In the genomic region with DNA sequence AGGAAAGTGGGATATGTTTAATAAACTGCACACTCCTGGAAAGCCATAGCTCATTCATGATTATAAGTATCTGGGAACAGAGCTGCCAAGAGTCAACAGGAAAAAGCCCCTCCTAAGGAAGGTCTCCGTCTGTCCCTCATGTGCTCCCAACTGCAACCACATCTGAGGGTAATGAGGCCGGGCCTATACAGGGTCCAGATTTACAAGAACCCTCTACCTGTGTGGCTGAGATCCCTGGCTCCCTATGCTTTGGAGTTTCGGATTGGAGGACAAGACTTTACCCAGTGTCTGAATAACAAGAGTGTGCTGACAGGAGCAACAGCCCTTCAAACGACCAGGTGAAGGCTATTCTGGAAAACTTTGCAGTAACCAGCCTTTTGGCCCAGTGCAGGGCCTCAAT, we compare ENCODE assay signal across 27 mouse cellular contexts. TPM values are rescaled to one million over a fixed set of nuclear protein-coding genes. Genes with fewer than 3 reads are reported as not detected.
DNase-seq lines count a peak whose midpoint lies in the region; ATAC-seq and TF ChIP-seq lines count a peak whose summit lies in the region.
"Had no signal": no experiment of that assay in that cellular context is flagged by ENCODE, and none has a peak within 500 bp of the region (broad histone marks: within the 10 kb centered on the region; RNA-seq: fewer than 3 reads in every experiment).

No protein-coding gene starts in this region.

- H3K4me3 ChIP-seq in intestine, embryonic 14.5 days (ENCODE audit: low read depth, low read length), result no peak overlapping the region
- no peak overlapping the region for H3K4me3 ChIP-seq in intestine, postnatal 0 days (ENCODE audit: low read depth, low read length)
- no peak overlapping the region for H3K4me3 ChIP-seq in liver, embryonic 16.5 days (ENCODE audit: low read depth, low read length)
- H3K4me3 ChIP-seq in liver, embryonic 12.5 days, result no peak overlapping the region
- no peak overlapping the region for H3K4me3 ChIP-seq in MEL (ENCODE audit: control insufficient read depth in 1 of 2, insufficient read depth in 1 of 2, low read depth in 2 of 2, low read length in 2 of 2)
- no peak overlapping the region for H3K4me3 ChIP-seq in intestine, embryonic 15.5 days (replicated peaks)
- H3K4me3 ChIP-seq in embryonic facial prominence, embryonic 10.5 days, result no peak overlapping the region
- H3K4me3 ChIP-seq: embryonic facial prominence, embryonic 12.5 days; hindbrain, embryonic 13.5 days; limb, embryonic 10.5 days; limb, embryonic 15.5 days; lung, embryonic 15.5 days; midbrain, embryonic 10.5 days; neural tube, embryonic 13.5 days had no signal

- TF ChIP-seq POLR2A in MEL (IDR thresholded peaks at IDR 0.05; ENCODE audit: control insufficient read depth in 1 of 2, insufficient read depth in 1 of 2, low read depth in 1 of 2, low read length in 2 of 2, poor library complexity in 1 of 2), result peak in 1 of 2 experiments; percentile 13; a peak in 1 of 4 replicates

- 0 out of 2 replicates have a peak, but pooled peaks have one; percentile 33 for ATAC-seq in intestine, embryonic 14.5 days (replicated peaks; ENCODE audit: low FRiP score, low TSS enrichment, low read depth)
- ATAC-seq in intestine, postnatal 0 days, result no peak
- peak; percentile 20; the same call in 1 of the 2 replicates for ATAC-seq in liver, embryonic 16.5 days (ENCODE audit: low read depth)
- ATAC-seq in liver, embryonic 12.5 days, result no peak
- ATAC-seq in intestine, embryonic 15.5 days, result peak; percentile 17
- ATAC-seq: CD4-positive, CD25-positive, alpha-beta regulatory T cell, adult 4 months had no signal

- H3K27ac ChIP-seq in intestine, embryonic 14.5 days (ENCODE audit: low read depth), result no peak overlapping the region
- H3K27ac ChIP-seq in intestine, postnatal 0 days (ENCODE audit: low read depth, low read length), result no peak overlapping the region
- no peak overlapping the region; the same call in 1 of the 2 replicates for H3K27ac ChIP-seq in liver, embryonic 16.5 days (ENCODE audit: low read length)
- H3K27ac ChIP-seq in liver, embryonic 12.5 days, result no peak overlapping the region
- H3K27ac ChIP-seq in MEL (ENCODE audit: control insufficient read depth, low read depth, low read length), result no peak overlapping the region
- no peak overlapping the region for H3K27ac ChIP-seq in intestine, embryonic 15.5 days
- H3K27ac ChIP-seq in embryonic facial prominence, embryonic 10.5 days (replicated peaks), result no peak overlapping the region
- H3K27ac ChIP-seq: embryonic facial prominence, embryonic 12.5 days; hindbrain, embryonic 13.5 days; limb, embryonic 10.5 days; limb, embryonic 15.5 days; lung, embryonic 15.5 days; midbrain, embryonic 10.5 days; neural tube, embryonic 13.5 days had no signal

- H3K36me3 ChIP-seq in intestine, embryonic 14.5 days (ENCODE audit: control insufficient read depth, insufficient read depth, low read length), result peaks cover 92% of the 10 kb centered on the region
- H3K36me3 ChIP-seq in intestine, postnatal 0 days (ENCODE audit: control insufficient read depth, insufficient read depth), result peaks cover 58% of the 10 kb centered on the region
- peaks cover 13% of the 10 kb centered on the region for H3K36me3 ChIP-seq in liver, embryonic 16.5 days (ENCODE audit: control insufficient read depth, insufficient read depth)
- peaks cover 87% of the 10 kb centered on the region for H3K36me3 ChIP-seq in liver, embryonic 12.5 days
- peaks cover 7 to 8% of the 10 kb centered on the region in 2 experiments for H3K36me3 ChIP-seq in MEL (ENCODE audit: control insufficient read depth in 1 of 2, insufficient read depth in 2 of 2, low read length in 2 of 2)
- peaks cover 14% of the 10 kb centered on the region; the same call in 1 of the 2 replicates for H3K36me3 ChIP-seq in intestine, embryonic 15.5 days
- peaks cover 93% of the 10 kb centered on the region for H3K36me3 ChIP-seq in embryonic facial prominence, embryonic 10.5 days (replicated peaks)

- DNase-seq in intestine, embryonic 14.5 days (ENCODE audit: low spot score), result no peak
- no peak for DNase-seq in MEL (ENCODE audit: low read depth, low spot score)
- no peak for DNase-seq in embryonic facial prominence, embryonic 10.5 days (ENCODE audit: low spot score)
- DNase-seq: adrenal gland, postnatal 10 days; cerebellum, adult 11 months; cerebellum, adult 9-10 months; cerebellum, postnatal 36 days; gastrocnemius, postnatal 14 days; heart, adult 18-20 months; heart, postnatal 4 days; layer of hippocampus, postnatal 36 days; right cerebral cortex, postnatal 4 days; thymus, adult 2 months; thymus, postnatal 36 days had no signal

- WGBS in intestine, embryonic 14.5 days, result 77% methylated on average over 4 of the region's 4 CpGs
- 74% methylated on average over 4 of the region's 4 CpGs for WGBS in intestine, postnatal 0 days
- WGBS in liver, embryonic 16.5 days (ENCODE audit: insufficient replicate concordance), result 63% methylated on average over 4 of the region's 4 CpGs
- WGBS in liver, embryonic 12.5 days (ENCODE audit: insufficient replicate concordance), result 70% methylated on average over 4 of the region's 4 CpGs
- WGBS in intestine, embryonic 15.5 days, result 68% methylated on average over 4 of the region's 4 CpGs
- 78% methylated on average over 4 of the region's 4 CpGs for WGBS in embryonic facial prominence, embryonic 10.5 days

- no peak for TF ChIP-seq EP300 in MEL (IDR thresholded peaks at IDR 0.05; ENCODE audit: low read depth in 1 of 2, low read length in 2 of 2)

- H3K9ac ChIP-seq in intestine, embryonic 14.5 days (ENCODE audit: low read length), result no peak overlapping the region
- H3K9ac ChIP-seq in intestine, postnatal 0 days (ENCODE audit: low read depth, low read length), result no peak overlapping the region
- no peak overlapping the region for H3K9ac ChIP-seq in liver, embryonic 16.5 days (ENCODE audit: low read depth, low read length)
- no peak overlapping the region for H3K9ac ChIP-seq in liver, embryonic 12.5 days
- H3K9ac ChIP-seq in MEL (ENCODE audit: control insufficient read depth, low read depth, low read length, poor library complexity, severe bottlenecking), result no peak overlapping the region
- no peak overlapping the region for H3K9ac ChIP-seq in intestine, embryonic 15.5 days
- H3K9ac ChIP-seq: embryonic facial prominence, embryonic 12.5 days; hindbrain, embryonic 13.5 days; limb, embryonic 15.5 days; lung, embryonic 15.5 days; neural tube, embryonic 13.5 days had no signal

- no peaks in the 10 kb centered on the region for H3K27me3 ChIP-seq in intestine, embryonic 14.5 days (replicated peaks; ENCODE audit: control insufficient read depth, insufficient read depth, low read length)
- H3K27me3 ChIP-seq in intestine, postnatal 0 days (replicated peaks; ENCODE audit: control insufficient read depth, insufficient read depth, low read length), result no peaks in the 10 kb centered on the region
- no peaks in the 10 kb centered on the region for H3K27me3 ChIP-seq in liver, embryonic 16.5 days (ENCODE audit: control insufficient read depth, insufficient read depth, low read depth, low read length)
- H3K27me3 ChIP-seq in liver, embryonic 12.5 days (replicated peaks), result no peaks in the 10 kb centered on the region
- H3K27me3 ChIP-seq in MEL (ENCODE audit: control insufficient read depth in 1 of 2, insufficient read depth in 2 of 2, low read length in 2 of 2), result no peaks in the 10 kb centered on the region
- no peaks in the 10 kb centered on the region for H3K27me3 ChIP-seq in intestine, embryonic 15.5 days (replicated peaks)
- H3K27me3 ChIP-seq in embryonic facial prominence, embryonic 10.5 days (replicated peaks; ENCODE audit: low read depth, poor library complexity, severe bottlenecking), result no peaks in the 10 kb centered on the region
- H3K27me3 ChIP-seq: embryonic facial prominence, embryonic 12.5 days; hindbrain, embryonic 13.5 days; limb, embryonic 15.5 days; lung, embryonic 15.5 days; neural tube, embryonic 13.5 days had no signal

- no peak for TF ChIP-seq RAD21 in MEL (IDR thresholded peaks at IDR 0.05; ENCODE audit: low read depth, low read length)

- H3K4me2 ChIP-seq in intestine, embryonic 14.5 days (ENCODE audit: low read length), result no peak overlapping the region
- H3K4me2 ChIP-seq in intestine, postnatal 0 days (replicated peaks; ENCODE audit: low read depth), result no peak overlapping the region
- no peak overlapping the region for H3K4me2 ChIP-seq in liver, embryonic 16.5 days (ENCODE audit: low read depth, low read length)
- no peak overlapping the region for H3K4me2 ChIP-seq in liver, embryonic 12.5 days
- no peak overlapping the region for H3K4me2 ChIP-seq in intestine, embryonic 15.5 days (replicated peaks)
- H3K4me2 ChIP-seq: embryonic facial prominence, embryonic 12.5 days; heart, embryonic 11.5 days; hindbrain, embryonic 13.5 days; limb, embryonic 15.5 days; lung, embryonic 15.5 days; neural tube, embryonic 13.5 days had no signal

- 0 out of 2 replicates have a peak, but pooled peaks cover under 1% of the 10 kb centered on the region for H3K79me2 ChIP-seq in MEL (ENCODE audit: control insufficient read depth, insufficient read depth, low read length, poor library complexity)

- H3K4me1 ChIP-seq in intestine, embryonic 14.5 days (replicated peaks; ENCODE audit: control insufficient read depth, insufficient read depth, low read length), result no peaks in the 10 kb centered on the region
- H3K4me1 ChIP-seq in intestine, postnatal 0 days (replicated peaks; ENCODE audit: control insufficient read depth, insufficient read depth, low read length), result no peaks in the 10 kb centered on the region
- peaks cover 2% of the 10 kb centered on the region for H3K4me1 ChIP-seq in liver, embryonic 16.5 days (ENCODE audit: control insufficient read depth, low read depth, low read length)
- peaks cover 14% of the 10 kb centered on the region for H3K4me1 ChIP-seq in liver, embryonic 12.5 days
- H3K4me1 ChIP-seq in MEL (ENCODE audit: control insufficient read depth in 1 of 2, insufficient read depth in 2 of 2, low read length in 2 of 2), result peaks cover 0 to 2% of the 10 kb centered on the region in 2 experiments; a peak in 1 of 4 replicates
- H3K4me1 ChIP-seq in intestine, embryonic 15.5 days (replicated peaks), result no peaks in the 10 kb centered on the region
- no peaks in the 10 kb centered on the region for H3K4me1 ChIP-seq in embryonic facial prominence, embryonic 10.5 days
- H3K4me1 ChIP-seq: embryonic facial prominence, embryonic 12.5 days; hindbrain, embryonic 13.5 days; limb, embryonic 10.5 days; limb, embryonic 15.5 days; lung, embryonic 15.5 days; midbrain, embryonic 10.5 days; neural tube, embryonic 13.5 days had no signal

- no peak for TF ChIP-seq CTCF in intestine, postnatal 0 days (IDR thresholded peaks at IDR 0.05; ENCODE audit: low read depth)
- TF ChIP-seq CTCF in MEL (IDR thresholded peaks at IDR 0.05 in 2 of 3, conservative IDR thresholded peaks at IDR 0.05 in 1 of 3; ENCODE audit: control insufficient read depth in 1 of 3, insufficient read depth in 1 of 3, low read depth in 2 of 3, low read length in 3 of 3, poor library complexity in 1 of 3, severe bottlenecking in 1 of 3), result no peak

- H3K9me3 ChIP-seq in intestine, embryonic 14.5 days (ENCODE audit: control insufficient read depth, low read length), result no peaks in the 10 kb centered on the region
- no peaks in the 10 kb centered on the region for H3K9me3 ChIP-seq in intestine, postnatal 0 days (ENCODE audit: control insufficient read depth)
- no peaks in the 10 kb centered on the region for H3K9me3 ChIP-seq in liver, embryonic 16.5 days (replicated peaks; ENCODE audit: control insufficient read depth, low read length)
- no peaks in the 10 kb centered on the region for H3K9me3 ChIP-seq in liver, embryonic 12.5 days (replicated peaks)
- no peaks in the 10 kb centered on the region for H3K9me3 ChIP-seq in MEL (replicated peaks; ENCODE audit: insufficient read depth, low read length)
- H3K9me3 ChIP-seq in intestine, embryonic 15.5 days, result no peaks in the 10 kb centered on the region
- no peaks in the 10 kb centered on the region for H3K9me3 ChIP-seq in embryonic facial prominence, embryonic 10.5 days
- H3K9me3 ChIP-seq: embryonic facial prominence, embryonic 12.5 days; hindbrain, embryonic 13.5 days; limb, embryonic 10.5 days; limb, embryonic 15.5 days; lung, embryonic 15.5 days; midbrain, embryonic 10.5 days; neural tube, embryonic 13.5 days had no signal

RNA-seq across cellular contexts. Expression of a gene that starts 9.4 kb away (rescaled TPM):
- 78.8 and 84.4 TPM in 2 replicates for polyA plus RNA-seq in intestine, embryonic 14.5 days (2014; fragmentation: Nextera tagmentation; extraction: Ambion mirVana)
- polyA plus RNA-seq in intestine, postnatal 0 days (2015; fragmentation: Nextera tagmentation; extraction: Ambion mirVana), result 46.1 and 46.2 TPM in 2 replicates
- polyA plus RNA-seq in liver, embryonic 16.5 days (2015; fragmentation: Nextera tagmentation; extraction: Ambion mirVana), result 47.4 and 48.0 TPM in 2 replicates
- 42.5 and 42.6 TPM in 2 replicates for polyA plus RNA-seq in liver, embryonic 12.5 days (2016; fragmentation: Nextera tagmentation; extraction: Ambion mirVana)
- 32.2 and 33.6 TPM in 2 replicates for total RNA-seq in MEL (2012; rRNA removed)
- polyA plus RNA-seq in MEL (2012; ENCODE audit: insufficient read depth in 1 of 2, insufficient read length in 2 of 2, low read depth in 1 of 2, low replicate concordance in 2 of 2, missing spikeins in 1 of 2), result 10 to 100 TPM in 1 of 2 experiments, not detected in 1; 38.9 TPM
- polyA plus RNA-seq in intestine, embryonic 15.5 days (2015; fragmentation: Nextera tagmentation; extraction: Ambion mirVana), result 74.7 and 81.2 TPM in 2 replicates
- 62.2 and 68.1 TPM in 2 replicates for polyA plus RNA-seq in embryonic facial prominence, embryonic 10.5 days (2016; fragmentation: Nextera tagmentation; extraction: Ambion mirVana)

RNA-seq across cellular contexts. Expression of a gene that starts 36.2 kb away (rescaled TPM):
- 58.5 and 61.4 TPM in 2 replicates for polyA plus RNA-seq in intestine, embryonic 14.5 days (2014; fragmentation: Nextera tagmentation; extraction: Ambion mirVana)
- 33.1 and 33.3 TPM in 2 replicates for polyA plus RNA-seq in intestine, postnatal 0 days (2015; fragmentation: Nextera tagmentation; extraction: Ambion mirVana)
- polyA plus RNA-seq in liver, embryonic 16.5 days (2015; fragmentation: Nextera tagmentation; extraction: Ambion mirVana), result 18.3 and 19.5 TPM in 2 replicates
- polyA plus RNA-seq in liver, embryonic 12.5 days (2016; fragmentation: Nextera tagmentation; extraction: Ambion mirVana), result 50.7 and 51.2 TPM in 2 replicates
- total RNA-seq in MEL (2012; rRNA removed), result 123 and 124 TPM in 2 replicates
- 100 to 1,000 TPM in 1 of 2 experiments, 10 to 100 TPM in 1; 97.4 to 162 TPM for polyA plus RNA-seq in MEL (2012; ENCODE audit: insufficient read depth in 1 of 2, insufficient read length in 2 of 2, low read depth in 1 of 2, low replicate concordance in 2 of 2, missing spikeins in 1 of 2)
- polyA plus RNA-seq in intestine, embryonic 15.5 days (2015; fragmentation: Nextera tagmentation; extraction: Ambion mirVana), result 50.1 and 55.8 TPM in 2 replicates
- 50.0 and 50.3 TPM in 2 replicates for polyA plus RNA-seq in embryonic facial prominence, embryonic 10.5 days (2016; fragmentation: Nextera tagmentation; extraction: Ambion mirVana)

Comparison
In these comparisons a context has a peak if more than half of its experiments do, and no peak if none do; other contexts are left out.
1. ATAC-seq: peak in intestine, embryonic 14.5 days (single experiment), liver, embryonic 16.5 days (single experiment) and intestine, embryonic 15.5 days (single experiment); none in intestine, postnatal 0 days (single experiment) and liver, embryonic 12.5 days (single experiment).